Mouse (Mus musculus): ENCODE data around the gene Ydjc.
"Not testable (repeated sequence)": the region's sequence is repeated elsewhere in the genome, so short reads cannot be mapped to it uniquely, and the experiment has no call there.

The Ydjc gene

DNA sequence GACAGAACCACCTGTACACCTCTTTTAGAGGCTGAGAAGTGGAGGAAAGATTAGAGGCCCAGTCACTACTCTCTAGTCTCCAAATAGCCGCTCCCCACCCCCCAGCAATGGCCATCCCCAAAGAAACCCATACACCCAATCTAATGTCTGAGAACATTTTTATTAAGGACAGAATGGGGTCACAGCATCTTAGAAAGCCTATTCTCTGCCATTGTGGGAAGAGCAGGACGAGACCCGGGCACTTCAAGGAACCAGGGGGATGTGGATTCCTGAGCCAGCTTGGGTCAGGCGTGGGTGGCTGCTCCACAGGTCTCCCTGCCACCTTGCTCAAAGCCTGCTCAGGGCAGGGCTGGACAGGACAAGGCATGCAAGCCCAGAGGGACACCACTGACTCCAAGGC is 7.5 kb downstream of the Ydjc start:
- no peak for DNase-seq (ENCODE audit: low read depth in 1 of 2, low spot score in 2 of 2)

DNA sequence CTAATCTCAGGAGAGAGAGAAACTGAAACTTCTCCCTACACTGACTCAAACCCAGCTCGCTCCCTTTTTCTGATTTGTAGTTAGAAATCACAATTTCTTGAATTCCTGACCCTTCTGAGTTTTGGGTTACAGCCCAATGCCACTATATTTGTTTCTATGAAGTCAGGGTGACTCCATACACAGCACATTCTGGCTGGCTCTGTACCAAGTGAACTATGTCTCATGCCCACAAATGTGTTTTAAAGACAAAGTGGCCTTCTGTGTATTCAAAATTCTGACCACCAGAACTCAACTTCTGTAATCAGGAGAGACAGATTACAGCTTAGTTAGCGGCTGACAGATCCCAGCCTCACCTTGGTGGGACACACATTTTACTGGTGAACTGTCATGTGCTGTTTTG is 9.9 kb downstream of the Ydjc start:
- no peak for DNase-seq (ENCODE audit: low read depth in 1 of 2, low spot score in 2 of 2)

DNA sequence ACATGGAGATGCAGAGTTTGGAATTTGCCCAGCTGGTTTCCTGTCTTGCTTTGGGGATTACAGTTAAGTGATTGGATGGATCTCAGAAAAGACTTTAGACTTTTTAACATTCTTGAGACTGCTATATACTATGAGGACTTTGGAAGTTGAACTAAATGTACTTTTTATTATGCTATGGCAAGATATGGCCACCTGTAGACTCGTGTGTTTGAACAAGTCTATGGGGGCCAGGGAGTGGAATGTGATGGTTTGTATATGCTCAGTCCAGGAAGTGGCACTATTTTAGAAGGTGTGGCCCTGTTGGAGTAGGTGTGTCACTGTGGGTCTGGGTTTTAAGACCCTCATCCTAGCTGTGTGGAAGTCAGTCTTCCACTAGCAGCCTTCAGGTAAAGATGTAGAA is 21.1 kb downstream of the Ydjc start:
- DNase-seq (ENCODE audit: low read depth in 1 of 2, low spot score in 2 of 2) = not testable (repeated sequence)

DNA sequence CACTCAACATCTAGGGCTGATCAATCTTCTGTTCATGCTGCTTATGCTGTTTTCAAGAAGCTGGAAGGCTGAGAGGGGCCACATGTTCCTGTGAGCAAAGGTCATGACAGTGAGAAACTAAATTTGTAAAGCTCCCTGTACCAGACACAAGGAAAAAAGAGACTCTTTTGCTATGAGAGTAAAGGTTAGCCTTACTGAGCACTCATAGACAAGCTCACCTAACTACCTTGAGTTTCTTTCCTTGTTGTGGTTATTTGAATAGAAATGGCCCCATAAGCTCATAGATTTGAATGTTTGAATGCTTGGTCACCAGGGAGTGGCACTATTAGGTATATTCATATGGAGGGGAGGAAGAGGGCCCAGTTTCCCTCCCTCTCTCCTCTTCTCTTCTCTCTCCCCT is 22.8 kb downstream of the Ydjc start:
- DNase-seq (ENCODE audit: low read depth in 1 of 2, low spot score in 2 of 2) = no peak

DNA sequence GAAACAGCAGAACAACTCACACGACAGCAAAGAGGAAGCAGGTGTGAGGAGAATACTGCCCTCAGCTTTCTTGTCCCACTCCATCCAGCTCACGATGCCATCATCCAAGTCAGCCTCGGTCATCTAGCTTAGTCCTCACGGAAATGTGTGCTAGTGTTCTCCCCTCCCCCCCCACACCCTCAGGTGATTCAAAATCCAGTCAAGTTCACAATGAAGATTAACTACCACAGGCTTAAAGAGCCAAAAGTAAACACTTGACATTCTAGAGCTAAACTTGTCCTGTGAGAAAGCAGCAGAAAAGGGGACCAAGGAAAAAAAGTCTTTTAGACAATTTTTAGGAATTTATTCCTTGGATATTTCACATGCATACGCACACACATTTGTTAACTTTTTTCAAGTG is 23.6 kb downstream of the Ydjc start:
- no peak for DNase-seq (ENCODE audit: low read depth in 1 of 2, low spot score in 2 of 2)

DNA sequence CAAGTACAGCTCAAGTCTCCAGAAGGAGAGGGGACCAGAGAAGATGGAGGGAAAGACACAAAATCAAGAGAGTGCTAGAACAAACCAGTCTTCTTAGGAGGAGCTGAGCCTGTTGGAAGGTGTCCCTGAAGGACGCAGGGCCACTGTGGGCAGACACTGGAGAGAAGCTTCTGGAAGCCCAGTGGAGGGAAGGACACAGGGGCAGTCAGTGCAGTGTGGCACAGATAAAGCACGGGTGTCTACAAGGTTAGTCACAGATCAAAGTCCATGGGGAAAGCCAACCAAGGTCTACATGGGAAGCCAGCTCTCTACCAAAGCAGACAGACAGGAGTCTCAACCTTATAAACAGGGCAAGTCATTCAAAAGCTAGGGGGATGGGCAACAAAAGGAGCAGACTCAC is 31.3 kb downstream of the Ydjc start:
- no peak for DNase-seq (ENCODE audit: low read depth in 1 of 2, low spot score in 2 of 2)

DNA sequence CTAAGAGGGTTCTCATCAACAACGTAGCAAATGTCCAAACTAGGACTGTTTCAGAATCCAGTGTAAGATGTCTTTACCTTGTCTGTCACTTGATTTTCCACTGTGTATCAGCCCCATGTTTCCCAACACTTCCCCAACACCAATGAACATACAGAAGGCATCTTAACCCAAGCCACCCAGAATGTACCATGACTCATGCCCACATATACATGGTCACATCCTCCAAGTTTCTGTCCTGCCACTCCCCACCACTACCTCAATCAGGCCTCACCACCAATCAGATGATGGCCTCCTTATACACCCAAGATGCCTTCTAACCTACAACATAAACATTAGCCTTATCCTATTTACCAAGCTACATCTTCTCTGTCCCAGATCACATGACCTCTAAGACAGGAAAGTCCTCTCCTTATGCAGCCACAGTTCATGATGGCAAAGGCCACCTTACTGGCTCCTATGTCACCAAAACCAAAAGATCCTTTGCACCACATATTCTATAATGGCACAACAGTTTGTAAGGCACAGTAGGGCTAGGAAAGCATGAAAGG is 33.3 kb downstream of the Ydjc start:
- DNase-seq (ENCODE audit: low read depth in 1 of 2, low spot score in 2 of 2) = peak; percentile 16 to 48

DNA sequence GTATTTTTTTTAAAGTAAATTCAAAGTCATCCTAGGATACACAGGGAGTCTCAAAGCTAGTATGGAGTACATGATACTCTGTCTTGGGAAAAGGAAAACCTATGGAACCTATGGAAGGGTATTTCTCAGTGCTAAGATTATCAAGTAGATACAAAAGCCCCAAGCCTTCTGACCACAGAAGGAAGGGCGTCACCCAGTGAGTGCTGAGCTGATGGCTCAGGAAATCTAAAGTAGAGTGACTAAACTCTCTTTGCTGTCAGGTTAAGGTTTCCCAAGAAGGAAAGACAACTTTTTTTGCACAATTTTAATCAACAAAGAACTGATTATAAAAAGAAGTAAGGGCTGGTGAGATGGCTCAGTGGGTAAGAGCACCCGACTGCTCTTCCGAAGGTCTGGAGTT is 35.3 kb downstream of the Ydjc start:
- DNase-seq (ENCODE audit: low read depth in 1 of 2, low spot score in 2 of 2) = no peak

DNA sequence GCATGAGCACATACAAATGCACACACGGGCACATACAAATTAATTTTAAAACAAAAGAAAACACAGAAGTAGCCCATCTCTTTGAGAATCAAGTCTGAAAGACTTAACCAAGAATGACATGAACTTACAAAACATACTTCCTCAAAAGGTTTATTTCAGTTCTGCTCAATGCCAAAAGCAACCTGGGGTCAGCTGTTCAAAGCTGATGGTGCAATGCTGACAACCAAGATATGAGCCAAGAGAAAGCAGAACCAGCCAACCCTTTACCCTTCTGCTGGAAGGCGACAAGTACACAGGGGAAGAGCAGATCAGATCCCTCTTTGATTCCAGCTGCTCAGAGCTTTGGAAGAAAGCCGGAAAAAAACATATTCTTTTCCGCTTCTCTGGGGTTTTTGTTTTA is 37.0 kb downstream of the Ydjc start:
- DNase-seq (ENCODE audit: low read depth in 1 of 2, low spot score in 2 of 2) = peak; percentile 70 to 78

DNA sequence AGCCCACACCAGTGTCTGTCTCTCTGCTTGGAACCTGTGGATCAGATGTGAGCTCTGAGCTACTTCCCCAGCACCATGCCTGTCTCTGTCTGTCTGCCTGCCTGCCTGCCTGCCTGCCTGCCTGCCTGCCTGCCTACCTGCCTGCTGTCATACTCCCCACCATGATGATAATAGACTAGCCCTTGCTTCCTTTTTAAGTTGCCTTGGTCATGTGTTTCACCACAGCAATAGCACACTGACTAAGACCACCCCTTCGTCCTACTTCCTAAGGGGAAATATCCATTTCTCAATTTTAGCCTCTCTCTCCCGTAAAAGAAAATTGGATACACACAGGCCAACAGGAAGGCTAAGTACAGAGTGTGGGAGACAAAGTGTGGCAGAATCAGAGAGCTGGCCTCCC is 37.7 kb downstream of the Ydjc start:
- no peak for DNase-seq (ENCODE audit: low read depth in 1 of 2, low spot score in 2 of 2)

DNA sequence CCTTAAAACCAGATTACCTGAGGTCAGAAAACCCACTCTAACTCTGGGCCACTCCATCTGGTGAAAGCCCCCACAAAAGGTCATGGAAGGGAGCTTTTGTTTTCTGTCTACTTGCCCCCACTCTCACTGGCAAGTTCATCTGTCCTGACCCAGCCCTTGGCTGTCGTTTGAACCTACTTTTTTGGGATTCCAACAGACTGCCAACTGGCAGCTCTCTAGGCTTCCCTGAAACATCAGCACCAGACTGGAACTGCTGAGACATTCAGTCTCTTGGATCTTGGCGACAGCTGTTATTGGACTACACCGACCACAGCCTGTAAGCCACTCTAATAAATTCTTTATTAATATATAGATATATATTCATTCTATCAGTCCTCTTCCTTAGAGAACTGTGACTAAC is 38.6 kb downstream of the Ydjc start:
- no peak for DNase-seq (ENCODE audit: low read depth in 1 of 2, low spot score in 2 of 2)

DNA sequence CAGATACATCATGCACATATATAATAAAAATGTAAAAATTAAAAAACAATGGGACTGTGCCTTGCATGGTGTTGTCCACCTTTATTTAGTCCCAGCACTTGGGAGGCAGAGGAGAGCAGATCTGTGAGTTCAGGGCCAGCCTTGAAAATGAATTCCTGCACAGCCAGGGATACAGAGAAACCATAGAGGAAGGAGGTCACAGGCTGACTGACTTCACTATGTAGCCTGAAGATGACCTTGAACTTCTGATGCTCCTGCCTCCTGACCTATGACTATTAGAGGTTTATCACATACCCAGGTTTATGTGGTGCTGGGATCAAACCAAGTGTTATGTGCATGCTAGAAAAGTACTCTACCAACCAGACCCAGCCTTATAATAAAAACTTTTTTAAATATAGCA is 41.1 kb downstream of the Ydjc start:
- no peak for DNase-seq (ENCODE audit: low read depth in 1 of 2, low spot score in 2 of 2)

DNA sequence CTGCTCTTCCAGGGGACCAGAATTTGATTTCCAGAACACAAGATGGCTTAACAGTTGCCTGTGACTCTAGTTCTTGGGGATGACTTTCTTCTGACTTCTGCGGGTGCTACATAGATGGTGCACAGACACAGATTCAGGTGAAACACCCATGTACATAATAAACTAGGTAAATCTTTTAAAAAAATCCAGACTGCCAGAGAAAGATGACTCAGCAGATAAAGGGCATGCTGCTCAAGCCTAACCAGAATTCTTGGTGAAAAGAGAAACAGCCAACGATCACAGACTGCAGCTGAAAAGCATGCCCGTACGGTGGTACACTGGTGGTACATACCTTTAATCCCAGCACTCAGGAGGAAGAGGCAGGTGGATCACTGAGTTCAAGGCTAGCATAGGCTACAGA is 49.4 kb downstream of the Ydjc start:
- DNase-seq (ENCODE audit: low read depth in 1 of 2, low spot score in 2 of 2) = no peak

DNA sequence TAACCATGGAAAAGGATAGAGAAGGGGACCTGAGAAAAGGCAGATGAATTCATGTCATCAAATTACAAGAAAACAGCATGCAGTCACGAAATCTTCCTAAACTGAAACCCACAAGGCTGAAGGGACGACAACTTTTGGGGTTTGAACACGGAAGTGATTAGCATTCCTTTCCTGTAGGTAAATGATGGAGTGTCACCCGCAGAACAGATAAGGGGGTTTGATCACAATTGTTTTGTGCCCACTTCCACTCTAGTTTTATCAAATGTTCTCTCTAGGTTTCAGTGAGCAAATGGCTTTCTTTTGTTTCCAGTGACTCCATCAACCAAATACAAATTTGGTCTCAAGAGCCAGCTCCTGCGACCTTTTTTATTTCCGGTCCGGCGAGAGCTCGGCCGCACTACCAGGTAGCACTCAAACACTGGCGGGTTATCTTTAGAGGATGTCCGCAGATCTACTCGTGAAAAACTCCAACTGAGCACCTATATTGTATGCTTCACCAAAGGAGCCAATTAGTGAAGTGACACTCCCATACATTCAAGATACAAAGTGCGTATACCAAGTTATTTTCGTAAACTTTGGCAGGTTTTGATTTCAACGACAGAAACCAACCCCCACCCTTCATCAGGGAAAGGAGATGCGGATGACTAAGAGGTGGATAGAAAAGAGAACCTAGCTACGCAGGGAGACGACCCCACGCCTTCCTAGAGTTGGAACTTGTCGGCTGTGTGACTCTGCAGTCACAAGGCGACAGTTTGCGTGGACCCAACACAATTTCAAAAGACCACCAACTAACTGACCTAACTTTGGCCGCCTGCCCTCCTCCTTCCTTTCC is 55.9 kb downstream of the Ydjc start:
- no peak for DNase-seq (ENCODE audit: low read depth in 1 of 2, low spot score in 2 of 2)

DNA sequence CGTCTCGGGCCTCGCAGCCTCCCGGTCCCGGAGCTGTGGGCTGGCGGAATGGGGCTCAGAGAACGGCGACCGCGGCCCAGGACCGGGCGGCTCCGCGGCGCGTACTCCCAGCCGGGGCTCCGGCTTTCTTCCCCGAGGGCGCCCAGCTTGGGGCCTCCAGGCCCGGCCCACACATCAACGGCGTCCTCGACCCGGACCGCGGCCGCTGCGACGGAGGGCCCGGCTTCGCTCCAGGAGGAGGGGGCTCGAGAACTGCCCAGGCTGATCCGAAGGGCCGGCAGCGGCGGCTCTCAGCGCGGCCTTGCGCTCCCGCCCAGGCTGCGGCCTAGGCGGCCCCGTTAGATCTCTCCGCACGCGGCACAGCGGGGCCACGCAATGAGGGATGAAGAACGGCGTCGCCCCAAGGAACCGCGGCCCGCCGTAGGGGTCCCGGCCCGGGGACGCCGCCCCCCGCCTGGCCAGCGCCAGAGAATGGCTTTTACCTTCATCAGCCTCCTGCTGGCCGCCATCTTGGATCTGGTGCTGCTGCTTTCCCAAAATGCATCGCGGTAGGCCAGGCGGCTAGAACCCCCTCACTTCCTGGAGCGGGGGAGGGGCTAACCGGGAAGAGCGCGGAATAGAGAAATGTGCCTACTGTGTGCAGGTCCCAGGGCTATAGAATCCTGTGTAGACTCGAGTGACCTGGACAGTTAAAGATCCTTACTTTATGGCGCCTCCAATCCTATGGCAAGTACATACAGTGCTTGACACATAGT is 56.7 kb downstream of the Ydjc start:
- DNase-seq (ENCODE audit: low read depth in 1 of 2, low spot score in 2 of 2) = peak in 1 of 2 experiments; percentile 70

DNA sequence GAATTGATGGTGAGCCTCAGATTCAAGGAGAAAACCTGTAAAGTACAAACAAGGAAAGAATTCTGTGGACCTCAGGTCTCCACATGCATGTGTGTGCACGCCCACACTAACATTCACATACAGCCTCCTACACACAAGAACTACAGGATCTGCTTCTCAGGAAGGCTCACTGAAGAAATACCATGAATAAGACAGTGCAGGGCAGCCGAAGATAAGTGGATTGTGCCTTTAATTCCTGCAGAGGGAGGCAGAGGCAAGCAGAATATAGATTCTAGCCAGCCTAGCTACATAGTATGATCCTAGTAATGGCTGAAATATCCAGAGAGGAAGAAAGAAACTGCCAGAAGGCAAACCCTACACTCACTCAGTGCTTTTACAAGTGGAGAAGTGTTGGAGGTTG is 57.6 kb downstream of the Ydjc start:
- DNase-seq (ENCODE audit: low read depth in 1 of 2, low spot score in 2 of 2) = no peak

DNA sequence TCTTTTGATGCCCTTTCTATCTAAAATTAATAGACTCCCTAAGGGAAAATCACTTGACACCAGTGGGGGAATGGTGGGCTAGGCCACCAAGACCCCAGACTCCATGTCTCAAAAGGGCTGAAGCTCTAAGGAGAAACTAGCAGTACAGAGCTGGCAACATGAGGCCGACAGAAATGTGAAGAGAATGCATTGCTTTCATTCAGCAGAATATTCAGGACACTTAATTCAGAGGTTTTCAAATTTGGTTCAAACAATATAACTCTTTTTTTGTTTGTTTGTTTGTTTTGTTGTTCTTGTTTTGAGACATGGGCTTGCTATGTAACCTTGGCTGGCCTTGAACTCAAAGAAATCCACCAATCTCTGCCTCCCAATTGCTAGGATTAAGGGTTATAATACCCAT is 58.1 kb downstream of the Ydjc start, which contains the start of gene Ube2l3:
Gene Ube2l3 (minus strand): TSS at position 101 of the 400 bp plus-strand sequence.
- DNase-seq (ENCODE audit: low read depth in 1 of 2, low spot score in 2 of 2) = no peak

DNA sequence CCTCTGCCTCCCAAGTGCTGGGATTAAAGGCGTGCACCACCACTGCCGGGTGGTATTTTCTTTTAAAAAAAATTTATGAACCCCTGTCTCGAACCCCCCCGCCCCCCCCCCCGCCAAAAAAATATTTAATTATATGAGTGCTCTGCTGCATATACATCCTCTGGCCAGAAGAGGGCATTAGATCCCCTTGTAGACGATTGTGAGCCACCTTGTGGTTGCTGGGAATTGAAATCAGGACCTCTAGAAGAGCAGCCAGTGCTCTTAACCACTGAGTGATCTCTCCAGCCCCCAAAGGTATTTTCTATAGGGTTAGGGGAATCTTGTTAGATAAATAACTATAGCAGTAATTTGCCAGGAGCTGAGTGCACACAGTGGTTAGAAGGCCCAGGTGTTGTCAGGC is 60.6 kb downstream of the Ydjc start:
- DNase-seq (ENCODE audit: low read depth in 1 of 2, low spot score in 2 of 2) = no peak

DNA sequence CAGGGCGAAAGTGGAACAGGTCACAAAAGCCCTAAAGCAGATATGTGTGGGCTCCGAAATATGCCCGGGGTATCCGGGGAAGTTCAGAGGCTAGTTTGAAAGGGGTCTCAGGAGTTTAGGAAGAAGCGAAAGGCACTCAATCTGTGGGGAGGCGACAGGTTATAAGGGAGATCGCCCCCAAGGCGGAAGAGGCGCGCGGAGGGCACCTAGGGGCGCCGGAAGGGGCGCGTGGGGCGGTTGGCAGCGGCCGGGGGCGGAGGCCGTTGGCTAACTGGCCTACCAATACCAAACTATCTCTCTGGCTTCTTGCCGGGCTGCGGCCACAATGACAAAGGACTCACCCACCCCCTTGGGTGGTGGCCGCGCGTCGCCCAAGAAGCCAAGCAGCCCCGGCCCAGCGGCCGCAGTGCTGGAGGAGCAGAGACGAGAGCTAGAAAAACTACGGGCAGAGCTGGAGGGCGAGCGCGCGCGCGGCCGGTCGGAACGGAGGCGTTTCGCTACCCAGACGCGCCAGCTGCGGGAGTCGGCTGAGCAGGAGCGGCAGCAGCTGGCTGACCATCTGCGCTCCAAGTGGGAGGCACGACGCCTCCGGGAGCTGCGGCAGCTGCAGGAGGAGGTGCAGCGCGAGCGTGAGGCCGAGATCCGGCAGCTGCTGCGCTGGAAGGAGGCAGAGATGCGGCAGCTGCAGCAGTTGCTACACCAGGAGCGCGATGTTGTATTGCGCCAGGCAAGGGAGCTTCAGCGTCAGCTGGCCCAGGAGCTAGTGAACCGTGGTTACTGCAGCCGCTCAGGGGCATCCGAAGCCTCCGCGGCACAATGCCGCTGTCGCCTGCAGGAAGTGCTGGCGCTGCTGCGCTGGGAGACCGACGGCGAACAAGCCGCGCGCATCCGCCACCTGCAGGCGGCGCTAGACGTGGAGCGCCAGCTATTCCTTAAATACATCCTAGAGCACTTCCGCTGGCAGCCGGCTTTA is 64.3 kb downstream of the Ydjc start, which contains the start of gene Rimbp3:
Gene Rimbp3 (plus strand): TSS at position 215 of the 973 bp plus-strand sequence.
- peak in 1 of 2 experiments; percentile 65 for DNase-seq (ENCODE audit: low read depth in 1 of 2, low spot score in 2 of 2)

DNA sequence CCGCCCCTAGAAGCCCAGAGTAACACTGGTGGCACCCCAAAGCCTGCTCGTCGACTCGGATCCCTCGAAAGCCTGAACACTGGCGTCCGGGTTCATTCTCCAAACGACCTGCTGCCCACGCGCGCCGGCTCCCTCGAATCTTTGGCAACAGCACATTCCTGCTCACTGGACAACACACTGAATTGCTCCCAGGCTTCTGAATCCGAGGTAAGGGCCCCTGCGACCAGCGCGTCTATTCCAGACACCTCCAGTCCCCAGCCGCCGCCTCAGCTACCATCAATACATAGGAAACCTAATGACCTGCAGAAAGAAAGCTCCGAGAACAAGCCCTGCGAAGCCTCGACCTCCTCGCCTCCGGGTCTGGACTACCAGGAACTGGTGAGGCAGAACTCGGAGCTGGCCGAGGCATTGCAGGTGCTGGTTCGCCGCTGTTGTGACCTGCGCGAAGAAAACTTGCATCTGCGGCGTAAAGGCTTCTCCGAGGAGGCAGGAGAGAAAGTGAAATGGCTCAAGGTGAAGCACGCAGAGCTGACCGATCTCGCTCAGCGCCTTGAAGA is 65.1 kb downstream of the Ydjc start:
- peak in 1 of 2 experiments; percentile 6 for DNase-seq (ENCODE audit: low read depth in 1 of 2, low spot score in 2 of 2)
